Mouse (Mus musculus): ENCODE results near the gene Mpp6.

DNA sequence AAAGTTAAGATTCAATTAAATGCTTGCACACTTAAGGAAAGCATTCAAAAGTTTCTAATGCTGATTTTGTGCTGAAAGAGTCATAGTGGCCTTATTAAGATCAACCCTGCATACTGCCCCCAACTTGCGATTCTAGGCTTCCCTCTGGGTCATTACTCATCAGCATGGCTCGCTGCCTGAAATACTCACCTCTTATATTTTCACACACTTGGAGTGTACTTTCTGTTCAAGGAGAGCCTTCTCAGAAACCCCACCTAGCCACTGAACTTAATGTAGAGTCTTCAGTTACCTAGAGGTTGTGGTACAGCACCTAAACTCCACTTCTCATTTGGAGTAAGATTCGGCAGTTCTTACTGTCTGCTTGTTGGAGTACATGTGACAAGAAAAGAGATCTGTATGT, 81.6 kb downstream of the Mpp6 start:
- no peak for TF ChIP-seq TAL1 (IDR thresholded peaks at IDR 0.05; ENCODE audit: low read length)
- TF ChIP-seq GATA1 (IDR thresholded peaks at IDR 0.05; ENCODE audit: low read length), result no peak

Measured in erythroblast, embryonic 14.5 days (primary cell).